Mouse (Mus musculus) adrenal gland, postnatal 4 days (tissue): ENCODE results near the gene Trp73. TPM values are rescaled to one million over a fixed set of nuclear protein-coding genes. Genes with fewer than 3 reads are reported as not detected.

Experiments used
- DNase-seq, 2 experiments: peaks; one replicate each; pipeline ENCODE4 v3.0.0; 2021 to 2022; ENCODE audit warnings: low spot score in 2 of 2, mixed read lengths in 2 of 2
- total RNA-seq, 2 experiments: library from RNA; stranded (reverse); gene quantifications; 2 replicates each; pipeline ENCODE4 v1.2.3; 2021

Gene Trp73
- total RNA-seq, 2 experiments from 2014 or later = 0.11 TPM; not detected in 1

- peak in 1 of 2 experiments; percentile 21 for DNase-seq
Observed at GRCm38 (mm10) chr4:154105381-154106001, 34.5 kb downstream of the Trp73 start.

- DNase-seq = no peak
Observed at GRCm38 (mm10) chr4:154103912-154104311, 36.1 kb downstream of the Trp73 start.

- DNase-seq = no peak
Observed at GRCm38 (mm10) chr4:154103386-154103785, 36.6 kb downstream of the Trp73 start.

GRCm38 (mm10) chr4:154099361-154099760 lies 40.6 kb downstream of the Trp73 start:
- no peak for DNase-seq

- no peak for DNase-seq
Observed at GRCm38 (mm10) chr4:154096111-154096510, 43.9 kb downstream of the Trp73 start.

- no peak for DNase-seq
Observed at GRCm38 (mm10) chr4:154093210-154093609, 46.8 kb downstream of the Trp73 start.

GRCm38 (mm10) chr4:154091356-154091755 lies 48.7 kb downstream of the Trp73 start:
- no peak for DNase-seq

GRCm38 (mm10) chr4:154089205-154089604 lies 50.8 kb downstream of the Trp73 start:
- DNase-seq = no peak

- DNase-seq = no peak
Observed at GRCm38 (mm10) chr4:154086436-154086835, 53.6 kb downstream of the Trp73 start.

- DNase-seq = no peak
Observed at GRCm38 (mm10) chr4:154085856-154086255, 54.2 kb downstream of the Trp73 start.

- no peak for DNase-seq
Observed at GRCm38 (mm10) chr4:154081974-154082373, 58.0 kb downstream of the Trp73 start.

GRCm38 (mm10) chr4:154081021-154081420 lies 59.0 kb downstream of the Trp73 start:
- no peak for DNase-seq

- no peak for DNase-seq
Observed at GRCm38 (mm10) chr4:154080211-154080610, 59.8 kb downstream of the Trp73 start.

GRCm38 (mm10) chr4:154071941-154072340 lies 68.1 kb downstream of the Trp73 start:
- DNase-seq = no peak

GRCm38 (mm10) chr4:154071521-154071920 lies 68.5 kb downstream of the Trp73 start:
- DNase-seq = no peak

- peak in 1 of 2 experiments; percentile 12 for DNase-seq
Observed at GRCm38 (mm10) chr4:154070896-154071295, 69.1 kb downstream of the Trp73 start.

GRCm38 (mm10) chr4:154064827-154065773 lies 74.9 kb downstream of the Trp73 start:
- DNase-seq = no peak

GRCm38 (mm10) chr4:154057696-154058095 lies 82.3 kb downstream of the Trp73 start:
- no peak for DNase-seq

GRCm38 (mm10) chr4:154056661-154057060 lies 83.3 kb downstream of the Trp73 start:
- no peak for DNase-seq

GRCm38 (mm10) chr4:154056046-154056445 lies 84.0 kb downstream of the Trp73 start:
- no peak for DNase-seq

GRCm38 (mm10) chr4:154055482-154055881 lies 84.5 kb downstream of the Trp73 start:
- DNase-seq = no peak

GRCm38 (mm10) chr4:154053065-154053464 lies 86.9 kb downstream of the Trp73 start:
- no peak for DNase-seq
